Comparison of ENCODE assay signal across 23 mouse cellular contexts in genomic region chr17:45028441-45028840, GRCm38 (mm10).
DNase-seq lines count a peak whose midpoint lies in the region; ATAC-seq and TF ChIP-seq lines count a peak whose summit lies in the region.
"Had no signal": no experiment of that assay in that cellular context is flagged by ENCODE, and none has a peak within 500 bp of the region (broad histone marks: within the 10 kb centered on the region; RNA-seq: fewer than 3 reads in every experiment).

No protein-coding gene starts in this region.

- no peaks in the 10 kb centered on the region for H3K27me3 ChIP-seq in heart, postnatal 0 days (ENCODE audit: control insufficient read depth, insufficient read depth, low read length)
- no peaks in the 10 kb centered on the region for H3K27me3 ChIP-seq in kidney, adult 2 months (replicated peaks; ENCODE audit: control insufficient read depth, insufficient read depth, low read length)
- H3K27me3 ChIP-seq in midbrain, embryonic 13.5 days = no peaks in the 10 kb centered on the region
- H3K27me3 ChIP-seq: forebrain, embryonic 15.5 days; hindbrain, embryonic 15.5 days; limb, embryonic 13.5 days; liver, embryonic 12.5 days; neural tube, embryonic 15.5 days had no signal

- peak; percentile 54 for DNase-seq in heart, postnatal 0 days (ENCODE audit: low spot score)
- no peak for DNase-seq in heart, postnatal 25 days (ENCODE audit: low spot score)
- peak; percentile 68 for DNase-seq in kidney, adult 2 months
- peak; percentile 49 for DNase-seq in kidney, adult 9 months
- peak; percentile 49 to 51 for DNase-seq in kidney, postnatal 36 days
- no peak for DNase-seq in lung, postnatal 4 days
- DNase-seq: cerebellum, adult 18-20 months; cerebellum, postnatal 25 days; gastrocnemius, postnatal 10 days; heart, adult 2 months; lung, adult 18-20 months; lung, postnatal 10 days; right cerebral cortex, adult 18-20 months; right cerebral cortex, postnatal 4 days; thymus, postnatal 14 days had no signal

- no peak for TF ChIP-seq POLR2A in kidney, adult 2 months (IDR thresholded peaks at IDR 0.05; ENCODE audit: low read depth, low read length)

- 31% methylated on average over 3 of the region's 3 CpGs for WGBS in heart, postnatal 0 days
- 30% methylated on average over 3 of the region's 3 CpGs for WGBS in kidney, adult 2 months
- WGBS in midbrain, embryonic 13.5 days = 87% methylated on average over 3 of the region's 3 CpGs

- no peaks in the 10 kb centered on the region for H3K9me3 ChIP-seq in heart, postnatal 0 days (replicated peaks; ENCODE audit: control insufficient read depth, low read length)
- no peaks in the 10 kb centered on the region for H3K9me3 ChIP-seq in midbrain, embryonic 13.5 days
- H3K9me3 ChIP-seq: forebrain, embryonic 15.5 days; hindbrain, embryonic 15.5 days; limb, embryonic 13.5 days; liver, embryonic 12.5 days; neural tube, embryonic 15.5 days had no signal

- ATAC-seq in heart, postnatal 0 days (ENCODE audit: insufficient read depth, low read depth) = peak; percentile 83
- ATAC-seq in midbrain, embryonic 13.5 days = no peak
- ATAC-seq: activated CD4-positive, CD25-positive, alpha-beta regulatory T cell, adult 4 months; forebrain, embryonic 15.5 days; liver, embryonic 12.5 days had no signal

- H3K9ac ChIP-seq in heart, postnatal 0 days (replicated peaks; ENCODE audit: low read depth, low read length) = no peak overlapping the region
- H3K9ac ChIP-seq in midbrain, embryonic 13.5 days (replicated peaks) = no peak overlapping the region
- H3K9ac ChIP-seq: forebrain, embryonic 15.5 days; hindbrain, embryonic 15.5 days; limb, embryonic 13.5 days; liver, embryonic 12.5 days; neural tube, embryonic 15.5 days had no signal

- TF ChIP-seq EP300 in heart, postnatal 0 days (IDR thresholded peaks at IDR 0.05; ENCODE audit: low read depth) = no peak

- H3K4me3 ChIP-seq in heart, postnatal 0 days (ENCODE audit: low read depth, low read length) = no peak overlapping the region
- no peak overlapping the region for H3K4me3 ChIP-seq in kidney, adult 2 months (ENCODE audit: insufficient read depth, low read depth, low read length)
- no peak overlapping the region for H3K4me3 ChIP-seq in midbrain, embryonic 13.5 days (replicated peaks)
- H3K4me3 ChIP-seq: forebrain, embryonic 15.5 days; heart, adult 2 months; hindbrain, embryonic 15.5 days; limb, embryonic 13.5 days; liver, embryonic 12.5 days; neural tube, embryonic 15.5 days had no signal

- intact Hi-C loops in heart, postnatal 25 days (cut with DNase I) = no loop called here

- peaks cover 4% of the 10 kb centered on the region for H3K4me1 ChIP-seq in heart, postnatal 0 days (ENCODE audit: control insufficient read depth, insufficient read depth)
- peaks cover 4% of the 10 kb centered on the region; the same call in 1 of the 2 replicates for H3K4me1 ChIP-seq in kidney, adult 2 months (ENCODE audit: control insufficient read depth, insufficient read depth, low read length)
- no peaks in the 10 kb centered on the region for H3K4me1 ChIP-seq in midbrain, embryonic 13.5 days (replicated peaks)
- H3K4me1 ChIP-seq: forebrain, embryonic 15.5 days; hindbrain, embryonic 15.5 days; limb, embryonic 13.5 days; liver, embryonic 12.5 days; neural tube, embryonic 15.5 days had no signal

- TF ChIP-seq CTCF in heart, postnatal 0 days (IDR thresholded peaks at IDR 0.05; ENCODE audit: low read depth) = no peak
- TF ChIP-seq CTCF in kidney, adult 2 months (conservative IDR thresholded peaks at IDR 0.05; ENCODE audit: insufficient read depth, insufficient read length, low read depth, low read length) = no peak

- no peak overlapping the region for H3K4me2 ChIP-seq in heart, postnatal 0 days (ENCODE audit: low read depth, low read length)
- H3K4me2 ChIP-seq in midbrain, embryonic 13.5 days (replicated peaks) = no peak overlapping the region
- H3K4me2 ChIP-seq: forebrain, embryonic 15.5 days; hindbrain, embryonic 15.5 days; limb, embryonic 13.5 days; liver, embryonic 12.5 days; midbrain, embryonic 11.5 days; neural tube, embryonic 15.5 days had no signal

- no peaks in the 10 kb centered on the region for H3K36me3 ChIP-seq in heart, postnatal 0 days (replicated peaks; ENCODE audit: control insufficient read depth, insufficient read depth, low read length)
- H3K36me3 ChIP-seq in kidney, adult 2 months (ENCODE audit: control insufficient read depth, insufficient read depth, low read length) = no peaks in the 10 kb centered on the region
- H3K36me3 ChIP-seq in midbrain, embryonic 13.5 days = no peaks in the 10 kb centered on the region
- H3K36me3 ChIP-seq: forebrain, embryonic 15.5 days; hindbrain, embryonic 15.5 days; limb, embryonic 13.5 days; liver, embryonic 12.5 days; neural tube, embryonic 15.5 days had no signal

- H3K27ac ChIP-seq in heart, postnatal 0 days (ENCODE audit: low read depth) = peak overlapping the region; percentile 48
- H3K27ac ChIP-seq in kidney, adult 2 months (ENCODE audit: insufficient read depth, low read depth, low read length) = no peak overlapping the region
- H3K27ac ChIP-seq in midbrain, embryonic 13.5 days = no peak overlapping the region
- H3K27ac ChIP-seq: forebrain, embryonic 15.5 days; heart, adult 2 months; hindbrain, embryonic 15.5 days; limb, embryonic 13.5 days; liver, embryonic 12.5 days; neural tube, embryonic 15.5 days had no signal

Comparison
In these comparisons a context has a peak if more than half of its experiments do, and no peak if none do; other contexts are left out.
1. DNase-seq: peak in heart, postnatal 0 days (single experiment), kidney, adult 2 months (single experiment), kidney, adult 9 months (single experiment) and kidney, postnatal 36 days (2 of 2); none in heart, postnatal 25 days (single experiment) and lung, postnatal 4 days (0 of 2).